Mouse (Mus musculus) layer of hippocampus, adult 2 months (tissue): Measurements from ENCODE around the gene Col25a1. TPM values are rescaled to one million over a fixed set of nuclear protein-coding genes. Genes with fewer than 3 reads are reported as not detected.
A peak's percentile ranks its signal among the peaks of the same experiment; 100 is the strongest.

ENCODE experiments used
- DNase-seq, 2 experiments: peaks; one replicate each; pipeline ENCODE4 v3.0.0; 2022; ENCODE audit warnings: low spot score in 2 of 2
- H3K27ac ChIP-seq: fragments of 200-600 bp; 2 replicates; pipeline ENCODE4 v1.8.1; 2022
- H3K4me3 ChIP-seq: fragments of 200-600 bp; 2 replicates; pipeline ENCODE4 v1.8.1; 2022; ENCODE audit warnings: mild to moderate bottlenecking
- CTCF ChIP-seq: fragments of 200-600 bp; conservative IDR thresholded peaks from 2 replicates; pipeline ENCODE4 v1.8.1; 2022; ENCODE audit warnings: antibody characterized with exemption, mild to moderate bottlenecking, moderate library complexity
- total RNA-seq, 2 experiments: library from RNA; stranded (reverse); gene quantifications; 2 replicates each; pipeline ENCODE4 v1.2.3; 2021

Gene Col25a1
- total RNA-seq, 2 experiments from 2014 or later: 75.1 to 77.8 TPM

DNA sequence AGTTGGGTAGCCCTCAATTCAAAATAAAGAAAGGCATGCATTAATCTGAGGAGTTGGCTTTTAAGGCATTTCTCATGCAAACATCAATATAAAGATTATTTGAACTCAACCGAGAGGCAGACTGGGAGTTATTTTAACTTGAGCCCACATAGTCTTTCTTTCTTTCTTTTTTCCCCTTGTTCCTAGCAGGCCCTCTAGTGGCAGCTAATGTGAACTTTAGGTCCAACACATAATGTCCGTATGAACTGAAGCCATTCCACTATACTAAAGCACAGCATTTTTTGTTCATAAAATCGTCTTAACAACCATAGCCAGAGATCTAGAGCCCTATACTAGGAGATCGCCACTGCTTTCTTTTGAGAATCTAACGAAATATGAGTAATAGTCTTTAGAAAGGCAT is 443.4 kb downstream of the Col25a1 start:
- DNase-seq: peak; percentile 59 to 63

DNA sequence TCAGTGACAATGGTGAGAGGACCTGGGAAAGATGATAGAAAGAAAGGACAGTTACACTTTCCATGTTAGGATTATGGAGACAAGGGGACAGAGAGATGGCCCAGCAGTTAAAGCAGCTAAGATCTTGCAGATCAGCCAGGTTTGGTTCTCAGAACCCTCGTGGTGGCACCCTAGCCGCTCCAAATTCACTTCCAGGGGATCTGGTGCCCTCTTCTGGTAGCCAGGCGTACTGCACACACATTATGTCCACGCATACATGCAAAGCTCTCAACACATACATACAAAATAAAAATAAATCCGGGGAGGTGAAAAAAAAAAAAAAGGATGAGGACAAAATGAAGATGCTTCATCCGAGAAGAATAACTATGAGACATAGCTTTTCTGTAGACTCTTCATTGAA is 445.4 kb downstream of the Col25a1 start:
- peak; percentile 80 for TF ChIP-seq CTCF
- peak in 1 of 2 experiments; percentile 27 for DNase-seq
- Histone ChIP-seq H3K27ac (no peak overlapping the region), H3K4me3 (no peak overlapping the region)

More for the DNA sequence above, 443.4 kb downstream of the Col25a1 start:
- TF ChIP-seq CTCF: peak; percentile 89
- Histone ChIP-seq H3K27ac (peak overlapping the region; percentile 39; the same call in 1 of the 2 replicates), H3K4me3 (peak overlapping the region; percentile 31; the same call in 1 of the 2 replicates)

- TF ChIP-seq CTCF: no peak
- DNase-seq: no peak
- H3K27ac ChIP-seq: no peak overlapping the region
- H3K4me3 ChIP-seq: no peak overlapping the region
Measured at GRCm38 (mm10) chr3:130579501-130579900, 448.2 kb downstream of the Col25a1 start.

- TF ChIP-seq CTCF: no peak
- no peak overlapping the region for H3K4me3 ChIP-seq
- no peak for DNase-seq
- no peak overlapping the region for H3K27ac ChIP-seq
Measured at GRCm38 (mm10) chr3:130581577-130581976, 450.3 kb downstream of the Col25a1 start.

- no peak overlapping the region for H3K4me3 ChIP-seq
- no peak for TF ChIP-seq CTCF
- no peak overlapping the region for H3K27ac ChIP-seq
- no peak for DNase-seq
Measured at GRCm38 (mm10) chr3:130582903-130583664, 451.8 kb downstream of the Col25a1 start.

DNA sequence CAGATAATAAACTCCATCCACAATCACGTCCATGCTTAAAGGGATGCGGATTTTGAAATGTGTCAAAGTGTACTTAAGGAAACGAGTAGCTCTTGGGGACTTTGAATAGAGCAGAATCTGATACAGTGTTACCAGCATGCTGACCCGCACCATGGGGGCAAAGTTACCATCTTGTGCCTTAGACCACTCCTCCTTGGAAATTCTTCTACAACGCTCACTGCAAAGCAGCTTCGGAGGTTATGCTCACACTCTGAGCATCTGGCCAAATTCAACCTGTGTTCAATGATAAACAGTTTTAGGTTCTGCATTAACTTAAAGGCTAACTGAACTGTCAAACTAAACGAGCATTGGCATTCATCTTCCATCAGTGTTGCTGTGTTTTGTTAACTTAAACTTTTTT is 452.7 kb downstream of the Col25a1 start:
- no peak for DNase-seq
- H3K4me3 ChIP-seq: no peak overlapping the region
- no peak for TF ChIP-seq CTCF
- H3K27ac ChIP-seq: no peak overlapping the region

GRCm38 (mm10) chr3:130595050-130595449 is 463.7 kb downstream of the Col25a1 start:
- no peak for DNase-seq
- Histone ChIP-seq H3K4me3 (no peak overlapping the region), H3K27ac (no peak overlapping the region)
- TF ChIP-seq CTCF: no peak

DNA sequence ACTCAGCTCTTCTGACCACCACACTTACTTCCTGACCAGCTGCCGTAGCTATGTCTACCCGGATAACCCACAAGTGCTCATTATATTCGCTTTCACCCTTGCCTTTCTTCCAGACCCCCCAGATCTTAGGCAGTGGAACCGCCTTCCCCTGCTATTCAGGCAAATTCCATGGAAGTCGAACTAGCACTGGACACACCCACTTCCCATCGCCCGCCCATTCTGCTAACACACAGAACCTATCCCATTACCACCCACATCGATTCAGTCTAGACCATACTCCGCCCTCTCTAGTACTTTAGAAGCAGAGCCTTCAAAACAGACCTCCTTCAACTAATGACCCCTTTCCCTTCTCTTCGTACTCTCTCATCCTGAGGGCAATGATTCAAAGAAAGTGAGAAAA is 470.2 kb downstream of the Col25a1 start:
- no peak overlapping the region for H3K27ac ChIP-seq
- no peak for DNase-seq
- TF ChIP-seq CTCF: no peak
- no peak overlapping the region for H3K4me3 ChIP-seq

DNA sequence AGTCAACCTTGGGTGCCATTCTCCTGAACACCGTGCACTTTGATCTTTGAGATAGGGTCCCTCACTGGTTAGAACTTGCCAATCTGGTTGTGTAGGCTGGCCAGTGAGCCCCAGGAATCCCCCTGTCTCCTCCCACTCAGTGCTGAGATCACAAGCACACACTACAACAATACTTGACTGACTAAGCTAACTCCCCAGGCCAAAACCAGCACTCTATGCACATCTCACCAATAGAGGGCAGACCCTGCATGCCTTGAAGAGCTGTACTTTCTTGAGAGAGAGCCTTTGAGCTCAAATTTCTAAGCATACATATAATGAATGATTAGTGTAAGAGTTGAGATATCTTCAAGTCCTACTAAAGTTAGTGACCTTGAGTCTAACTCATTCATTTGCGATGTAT is 476.6 kb downstream of the Col25a1 start:
- peak; percentile 25 to 38 for DNase-seq
- TF ChIP-seq CTCF: peak; percentile 82
- no peak overlapping the region for H3K4me3 ChIP-seq

DNA sequence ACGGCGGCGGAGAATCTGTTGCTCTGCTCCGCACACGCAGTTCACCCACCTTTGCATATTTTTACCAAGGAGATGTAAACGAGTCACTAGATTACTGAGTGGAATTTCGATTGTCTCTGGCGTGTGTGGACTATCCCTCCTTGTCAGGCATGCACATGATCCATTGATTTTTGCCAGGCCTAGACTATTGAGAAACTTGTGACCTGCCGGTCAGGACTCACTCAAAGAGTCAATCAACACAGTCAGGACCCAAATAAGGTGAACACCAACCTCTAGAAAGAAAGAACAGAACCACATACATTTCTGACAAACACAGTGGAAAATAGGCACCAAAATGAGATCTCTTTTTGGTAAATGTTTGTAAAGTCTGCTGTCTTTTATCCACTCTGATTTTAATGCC is 483.1 kb downstream of the Col25a1 start:
- Histone ChIP-seq H3K27ac (no peak overlapping the region), H3K4me3 (no peak overlapping the region)
- no peak for TF ChIP-seq CTCF
- no peak for DNase-seq

More for the DNA sequence above, 476.6 kb downstream of the Col25a1 start:
- no peak overlapping the region for H3K27ac ChIP-seq

DNA sequence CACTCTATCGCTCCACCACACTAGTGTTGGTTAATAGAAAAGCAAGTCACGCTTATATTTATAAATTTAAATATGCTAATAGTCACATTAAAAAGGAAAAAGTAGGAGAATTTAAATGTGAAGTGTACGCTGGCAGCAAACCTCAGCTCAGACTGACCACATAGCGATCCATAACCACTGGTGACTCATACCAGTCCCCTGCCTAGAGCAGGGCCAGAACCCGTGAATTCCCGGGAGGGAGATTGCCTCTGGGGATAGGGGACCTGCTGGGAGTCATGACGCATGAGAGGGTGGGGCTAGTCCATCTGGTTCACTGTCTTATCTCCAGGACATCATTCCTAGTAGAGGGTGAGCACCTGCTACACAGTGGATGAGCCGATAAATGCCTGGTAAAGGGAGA is 484.3 kb downstream of the Col25a1 start:
- H3K4me3 ChIP-seq: no peak overlapping the region
- DNase-seq: no peak
- TF ChIP-seq CTCF: no peak
- H3K27ac ChIP-seq: no peak overlapping the region

- peak within 1 kb of the TSS; percentile 31 for H3K4me3 ChIP-seq
- no peak for DNase-seq
- no peak for TF ChIP-seq CTCF
- H3K27ac ChIP-seq: no peak within 1 kb of the TSS
Measured at GRCm38 (mm10) chr3:130617439-130617898, 486.2 kb downstream of the Col25a1 start, which contains the start of gene Etnppl. Gene Etnppl, plus strand, starts transcription at chr3:130617448.

DNA sequence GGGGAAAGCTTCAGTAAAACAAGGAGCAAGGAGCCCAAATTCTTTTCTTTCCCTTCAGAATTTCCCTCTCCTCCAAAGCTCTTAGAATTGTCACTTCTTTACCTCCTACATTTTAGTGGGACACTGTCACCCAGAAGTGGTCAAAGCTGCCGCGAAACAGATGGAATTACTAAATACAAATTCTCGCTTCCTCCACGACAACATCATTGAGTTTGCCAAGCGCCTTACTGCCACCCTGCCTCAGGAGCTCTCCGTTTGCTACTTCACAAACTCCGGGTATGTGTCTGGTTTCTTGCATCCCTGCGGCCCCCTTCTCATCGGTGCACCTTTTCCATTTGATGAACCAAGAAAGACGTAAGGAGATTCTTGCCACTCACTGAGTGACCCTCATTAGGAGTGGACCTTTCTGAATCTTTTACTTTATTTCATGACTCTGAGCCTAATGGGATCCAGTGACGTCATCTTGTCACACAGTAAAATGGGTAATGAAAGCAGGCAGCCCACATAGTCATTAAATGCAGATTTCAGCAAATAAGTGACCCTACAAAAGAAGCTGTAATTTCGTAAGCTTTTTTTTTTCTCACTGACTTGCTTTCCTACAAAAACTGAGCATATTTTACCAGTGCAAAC is 489.3 kb downstream of the Col25a1 start:
- H3K4me3 ChIP-seq: no peak overlapping the region
- H3K27ac ChIP-seq: no peak overlapping the region
- no peak for TF ChIP-seq CTCF
- DNase-seq: no peak
